Mouse (Mus musculus): ENCODE data around the gene 2510009E07Rik. TPM values are rescaled to one million over a fixed set of nuclear protein-coding genes. Genes with fewer than 3 reads are reported as not detected.
"Not testable (repeated sequence)": the region's sequence is repeated elsewhere in the genome, so short reads cannot be mapped to it uniquely, and the experiment has no call there.

Gene 2510009E07Rik
- polyA plus RNA-seq, 1 experiment from 2014 or later, result 60.1 TPM

DNA sequence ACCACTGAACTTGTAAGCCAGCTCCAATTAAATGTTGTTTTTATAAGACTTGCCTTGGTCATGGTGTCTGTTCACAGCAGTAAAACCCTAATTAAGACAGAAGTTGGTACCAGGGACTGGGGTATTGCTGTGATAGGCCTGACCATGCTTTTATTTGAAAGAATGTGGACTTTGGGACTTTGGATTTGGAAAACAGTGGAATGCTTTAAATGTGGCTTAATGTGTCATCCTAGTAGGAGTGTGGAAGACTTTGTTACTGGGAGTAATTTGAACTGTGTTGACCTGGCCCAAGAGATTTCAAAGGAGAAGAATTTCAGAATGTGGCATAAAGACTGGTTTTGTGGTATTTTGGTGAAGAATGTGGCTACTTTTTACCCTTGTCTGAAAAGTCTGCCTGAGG is 21.4 kb downstream of the 2510009E07Rik start:
- H3K27ac ChIP-seq; H3K9me3 ChIP-seq; H3K36me3 ChIP-seq (replicated peaks); H3K4me2 ChIP-seq; H3K27me3 ChIP-seq (replicated peaks); H3K4me3 ChIP-seq; ATAC-seq (replicated peaks); H3K9ac ChIP-seq; H3K4me1 ChIP-seq: not testable (repeated sequence)

- Histone ChIP-seq H3K4me2 (no peak overlapping the region), H3K4me3 (no peak overlapping the region), H3K27ac (no peak overlapping the region), H3K9me3 (no peaks in the 10 kb centered on the region), H3K4me1 (no peaks in the 10 kb centered on the region), H3K9ac (no peak overlapping the region), H3K27me3 (replicated peaks) (no peaks in the 10 kb centered on the region), H3K36me3 (replicated peaks) (peaks cover 4% of the 10 kb centered on the region; the same call in 1 of the 2 replicates)
- WGBS, result 66% methylated on average over 4 of the region's 4 CpGs
- no peak for ATAC-seq (replicated peaks)
Measured at GRCm38 (mm10) chr16:21671878-21672277, 22.6 kb downstream of the 2510009E07Rik start.

- peak; percentile 60 for ATAC-seq (replicated peaks)
- Histone ChIP-seq H3K9me3 (no peaks in the 10 kb centered on the region), H3K9ac (no peak overlapping the region), H3K4me2 (peak overlapping the region; percentile 33), H3K27me3 (replicated peaks) (no peaks in the 10 kb centered on the region), H3K4me3 (no peak overlapping the region), H3K36me3 (replicated peaks) (no peaks in the 10 kb centered on the region), H3K4me1 (peaks cover 28% of the 10 kb centered on the region), H3K27ac (peak overlapping the region; percentile 68)
- 8% methylated on average over 4 of the region's 4 CpGs for WGBS
Measured at GRCm38 (mm10) chr16:21665423-21665986, 29.0 kb downstream of the 2510009E07Rik start.

- H3K4me2 ChIP-seq, result peak overlapping the region; percentile 33
- H3K27ac ChIP-seq, result peak overlapping the region; percentile 68
- H3K27me3 ChIP-seq (replicated peaks), result no peaks in the 10 kb centered on the region
- H3K9ac ChIP-seq, result no peak overlapping the region
- H3K9me3 ChIP-seq, result no peaks in the 10 kb centered on the region
- H3K4me1 ChIP-seq, result peaks cover 28% of the 10 kb centered on the region
- H3K4me3 ChIP-seq, result no peak overlapping the region
- peak; percentile 86 for ATAC-seq (replicated peaks)
- WGBS, result 5% methylated on average over 18 of the region's 18 CpGs
- H3K36me3 ChIP-seq (replicated peaks), result no peaks in the 10 kb centered on the region
Measured at GRCm38 (mm10) chr16:21664633-21665363, 29.7 kb downstream of the 2510009E07Rik start.

GRCm38 (mm10) chr16:21655961-21656360 is 38.5 kb downstream of the 2510009E07Rik start:
- Histone ChIP-seq H3K4me3 (no peak overlapping the region), H3K27ac (peak overlapping the region; percentile 27; the same call in 1 of the 2 replicates), H3K4me2 (no peak overlapping the region), H3K4me1 (peaks cover 21% of the 10 kb centered on the region), H3K9ac (no peak overlapping the region), H3K27me3 (replicated peaks) (no peaks in the 10 kb centered on the region), H3K36me3 (replicated peaks) (0 out of 2 replicates have a peak, but pooled peaks cover 3% of the 10 kb centered on the region), H3K9me3 (no peaks in the 10 kb centered on the region)
- WGBS, result 84% methylated on average over 9 of the region's 9 CpGs
- ATAC-seq (replicated peaks), result no peak

DNA sequence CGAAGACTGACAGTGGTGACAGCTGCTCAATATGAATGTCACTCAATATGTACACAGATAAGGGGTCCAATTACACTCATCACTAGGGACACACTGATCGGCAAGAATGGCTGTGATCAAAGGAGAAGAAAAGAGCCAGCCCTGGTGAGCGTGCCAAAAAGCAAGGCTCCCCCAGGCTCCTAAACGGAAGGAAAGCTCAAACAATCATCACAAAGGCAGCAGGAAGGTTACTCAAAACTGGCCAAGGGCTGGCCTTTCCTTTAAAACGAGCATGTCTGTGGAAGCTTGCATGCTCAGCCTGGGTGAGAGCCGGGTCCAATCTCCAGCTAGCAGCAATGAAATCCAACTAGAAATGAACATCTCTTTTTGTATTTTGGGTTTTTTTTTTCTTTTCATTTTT is 39.2 kb downstream of the 2510009E07Rik start:
- H3K36me3 ChIP-seq (replicated peaks), result 0 out of 2 replicates have a peak, but pooled peaks cover 3% of the 10 kb centered on the region
- H3K9ac ChIP-seq, result no peak overlapping the region

DNA sequence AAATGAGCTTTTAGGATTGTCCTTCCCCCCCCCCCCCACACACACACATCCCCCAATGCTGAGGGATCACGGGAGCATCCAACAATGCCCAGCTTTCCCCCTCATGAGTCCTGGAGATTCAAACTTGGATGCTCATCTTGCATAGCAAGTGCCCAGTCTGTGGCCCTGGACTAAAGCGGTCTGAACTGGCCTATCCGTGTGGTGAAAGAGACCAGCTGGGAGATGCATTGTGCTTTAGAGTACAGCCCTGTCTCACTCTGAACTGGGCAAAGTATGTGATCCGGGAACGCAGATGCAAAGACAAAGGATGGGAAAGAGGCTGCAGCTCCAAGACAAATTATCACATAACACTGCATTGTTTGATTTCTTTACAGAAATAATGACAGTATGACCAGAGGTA is 40.1 kb downstream of the 2510009E07Rik start:
- Histone ChIP-seq H3K4me3 (no peak overlapping the region), H3K4me2 (no peak overlapping the region), H3K9me3 (no peaks in the 10 kb centered on the region), H3K27me3 (replicated peaks) (no peaks in the 10 kb centered on the region), H3K36me3 (replicated peaks) (0 out of 2 replicates have a peak, but pooled peaks cover 3% of the 10 kb centered on the region), H3K9ac (no peak overlapping the region), H3K27ac (peak overlapping the region; percentile 27), H3K4me1 (peaks cover 18% of the 10 kb centered on the region)
- WGBS, result 28% methylated on average over 5 of the region's 5 CpGs
- peak; percentile 67 for ATAC-seq (replicated peaks)

More for the DNA sequence above, 39.2 kb downstream of the 2510009E07Rik start:
- no peaks in the 10 kb centered on the region for H3K27me3 ChIP-seq (replicated peaks)
- H3K27ac ChIP-seq, result peak overlapping the region; percentile 27
- WGBS, result 22% methylated on average over 6 of the region's 6 CpGs
- H3K4me1 ChIP-seq, result peaks cover 18% of the 10 kb centered on the region
- H3K4me2 ChIP-seq, result no peak overlapping the region
- no peaks in the 10 kb centered on the region for H3K9me3 ChIP-seq
- no peak overlapping the region for H3K4me3 ChIP-seq
- ATAC-seq (replicated peaks), result peak; percentile 19

GRCm38 (mm10) chr16:21653151-21653550 is 41.3 kb downstream of the 2510009E07Rik start:
- no peak overlapping the region for H3K4me2 ChIP-seq
- no peaks in the 10 kb centered on the region for H3K9me3 ChIP-seq
- H3K9ac ChIP-seq, result no peak overlapping the region
- no peak overlapping the region for H3K27ac ChIP-seq
- H3K36me3 ChIP-seq (replicated peaks), result 0 out of 2 replicates have a peak, but pooled peaks cover 3% of the 10 kb centered on the region
- ATAC-seq (replicated peaks), result no peak
- WGBS, result 78% methylated on average over 15 of the region's 15 CpGs
- no peaks in the 10 kb centered on the region for H3K27me3 ChIP-seq (replicated peaks)
- H3K4me3 ChIP-seq, result no peak overlapping the region
- peaks cover 18% of the 10 kb centered on the region for H3K4me1 ChIP-seq

- ATAC-seq (replicated peaks), result no peak
- Histone ChIP-seq H3K4me2 (no peak overlapping the region), H3K9me3 (no peaks in the 10 kb centered on the region), H3K36me3 (replicated peaks) (0 out of 2 replicates have a peak, but pooled peaks cover 3% of the 10 kb centered on the region), H3K4me1 (peaks cover 18% of the 10 kb centered on the region), H3K27ac (no peak overlapping the region), H3K4me3 (no peak overlapping the region), H3K27me3 (replicated peaks) (no peaks in the 10 kb centered on the region), H3K9ac (no peak overlapping the region)
- WGBS, result 91% methylated on average over 4 of the region's 4 CpGs
Measured at GRCm38 (mm10) chr16:21651161-21651560, 43.3 kb downstream of the 2510009E07Rik start.

DNA sequence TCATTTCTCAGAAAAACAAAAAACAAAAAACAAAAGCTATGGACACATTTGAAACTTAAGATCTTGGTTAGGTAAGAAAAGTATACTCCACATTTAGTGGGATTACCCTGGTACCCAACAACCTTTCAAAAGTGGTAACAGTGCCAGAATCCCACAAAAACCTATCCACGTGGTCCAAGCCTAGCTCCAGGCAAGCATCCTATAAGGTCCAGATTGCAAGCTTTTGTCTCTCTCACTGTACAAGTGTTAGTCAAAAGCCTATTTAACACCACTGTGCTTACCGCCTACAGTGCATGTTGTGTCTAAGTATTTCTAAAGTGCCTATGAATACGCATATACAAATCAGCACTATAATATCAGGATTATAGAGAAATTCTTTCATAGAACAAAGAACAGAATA is 44.2 kb downstream of the 2510009E07Rik start:
- 61% methylated on average over 3 of the region's 3 CpGs for WGBS
- no peak overlapping the region for H3K9ac ChIP-seq
- no peak overlapping the region for H3K4me2 ChIP-seq
- H3K36me3 ChIP-seq (replicated peaks), result 0 out of 2 replicates have a peak, but pooled peaks cover 3% of the 10 kb centered on the region
- no peak overlapping the region for H3K27ac ChIP-seq
- no peaks in the 10 kb centered on the region for H3K9me3 ChIP-seq
- H3K4me1 ChIP-seq, result peaks cover 10% of the 10 kb centered on the region
- H3K27me3 ChIP-seq (replicated peaks), result no peaks in the 10 kb centered on the region
- ATAC-seq (replicated peaks), result no peak
- H3K4me3 ChIP-seq, result no peak overlapping the region

DNA sequence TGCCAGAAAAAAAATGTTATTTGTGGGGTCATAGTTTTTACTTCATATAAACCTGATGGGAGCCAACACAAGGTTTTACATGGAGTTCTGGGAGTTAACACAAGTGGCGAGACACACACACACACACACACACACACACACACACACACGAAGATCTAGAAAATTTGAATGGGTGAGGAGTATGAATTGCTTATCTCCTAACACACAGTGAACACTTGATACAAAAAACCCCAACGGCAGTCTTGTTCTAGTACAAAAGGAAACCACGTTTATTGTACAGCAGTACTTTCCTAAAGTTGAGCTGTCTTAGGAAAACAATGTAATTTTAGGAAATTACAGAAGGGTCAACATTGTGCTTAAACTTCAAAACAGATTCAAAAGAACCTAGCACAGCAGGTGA is 45.7 kb downstream of the 2510009E07Rik start:
- no peak overlapping the region for H3K27ac ChIP-seq
- no peak overlapping the region for H3K4me3 ChIP-seq
- H3K9ac ChIP-seq, result no peak overlapping the region
- H3K4me1 ChIP-seq, result peaks cover 4% of the 10 kb centered on the region; the same call in 1 of the 2 replicates
- WGBS, result 78% methylated on average over 4 of the region's 4 CpGs
- H3K36me3 ChIP-seq (replicated peaks), result 0 out of 2 replicates have a peak, but pooled peaks cover 3% of the 10 kb centered on the region
- H3K9me3 ChIP-seq, result no peaks in the 10 kb centered on the region
- ATAC-seq (replicated peaks), result no peak
- no peaks in the 10 kb centered on the region for H3K27me3 ChIP-seq (replicated peaks)
- no peak overlapping the region for H3K4me2 ChIP-seq

- no peak overlapping the region for H3K4me3 ChIP-seq
- H3K9me3 ChIP-seq, result no peaks in the 10 kb centered on the region
- H3K9ac ChIP-seq, result no peak overlapping the region
- H3K4me1 ChIP-seq, result peaks cover 4% of the 10 kb centered on the region; the same call in 1 of the 2 replicates
- H3K4me2 ChIP-seq, result no peak overlapping the region
- WGBS, result 63% methylated on average over 3 of the region's 3 CpGs
- no peak for ATAC-seq (replicated peaks)
- H3K27me3 ChIP-seq (replicated peaks), result no peaks in the 10 kb centered on the region
- H3K36me3 ChIP-seq (replicated peaks), result no peaks in the 10 kb centered on the region
- H3K27ac ChIP-seq, result no peak overlapping the region
Measured at GRCm38 (mm10) chr16:21646496-21646895, 48.0 kb downstream of the 2510009E07Rik start.

Measured in midbrain, embryonic 15.5 days (tissue).